Mouse (Mus musculus) granulocyte monocyte progenitor cell, adult 5-6 weeks (primary cell): ENCODE data around the gene Orc1. TPM values are rescaled to one million over a fixed set of nuclear protein-coding genes. Genes with fewer than 3 reads are reported as not detected.

Experiments used
- ATAC-seq: replicated peaks from 2 replicates; pipeline ENCODE4 v1.8.0; 2016; ENCODE audit warnings: mild to moderate bottlenecking, moderate TSS enrichment, inconsistent platforms; ENCODE audit not compliant: poor library complexity, severe bottlenecking
- total RNA-seq, 2 experiments: library from RNA; stranded (forward) in 1 of 2; stranded (reverse) in 1 of 2; fragments of 200-712, 200-1000 nt in 1 of 2; fragments of >200 nt in 1 of 2; fragmentation: Nextera tagmentation in 1 of 2; gene quantifications; 2 replicates each; pipeline ENCODE4 v1.2.3; 2014 to 2017

Gene Orc1
- total RNA-seq, 2 experiments from 2014 or later = 11.0 to 24.6 TPM

- ATAC-seq = no peak
Measured at GRCm38 (mm10) chr4:108633703-108634102, 54.5 kb downstream of the Orc1 start.

- no peak for ATAC-seq
Measured at GRCm38 (mm10) chr4:108634696-108635095, 55.5 kb downstream of the Orc1 start.

GRCm38 (mm10) chr4:108635101-108635500 lies 55.9 kb downstream of the Orc1 start:
- ATAC-seq = no peak

- ATAC-seq = no peak
Measured at GRCm38 (mm10) chr4:108637721-108638120, 58.5 kb downstream of the Orc1 start.

- 0 out of 2 replicates have a peak, but pooled peaks have one; percentile 20 for ATAC-seq
Measured at GRCm38 (mm10) chr4:108638752-108639151, 59.5 kb downstream of the Orc1 start.

- ATAC-seq = no peak
Measured at GRCm38 (mm10) chr4:108664407-108664806, 85.2 kb downstream of the Orc1 start.

Other genes with a start within 250 kb of the Orc1 start
- not detected in 2 replicates for gene Shisal2a, start 196.1 kb upstream of the Orc1 start, total RNA-seq (2014; fragmentation: Nextera tagmentation)
- gene Shisal2a, start 196.1 kb upstream of the Orc1 start, total RNA-seq (2017) = not detected in 2 replicates
- 1.8 and 4.2 TPM in 2 replicates for gene Gpx7, start 172.5 kb upstream of the Orc1 start, total RNA-seq (2014; fragmentation: Nextera tagmentation)
- gene Gpx7, start 172.5 kb upstream of the Orc1 start, total RNA-seq (2017) = 0.30 and 0.46 TPM in 2 replicates
- 77.1 and 98.9 TPM in 2 replicates for gene Tut4, start 120.0 kb upstream of the Orc1 start, total RNA-seq (2014; fragmentation: Nextera tagmentation)
- 24.9 and 25.1 TPM in 2 replicates for gene Tut4, start 120.0 kb upstream of the Orc1 start, total RNA-seq (2017)
- gene Prpf38a, start 87 bp upstream of the Orc1 start, total RNA-seq (2014; fragmentation: Nextera tagmentation) = 50.4 and 78.1 TPM in 2 replicates
- 116 and 137 TPM in 2 replicates for gene Prpf38a, start 87 bp upstream of the Orc1 start, total RNA-seq (2017)
- 23.5 and 29.2 TPM in 2 replicates for gene Cc2d1b, start 40.5 kb downstream of the Orc1 start, total RNA-seq (2014; fragmentation: Nextera tagmentation)
- gene Cc2d1b, start 40.5 kb downstream of the Orc1 start, total RNA-seq (2017) = 65.4 and 86.2 TPM in 2 replicates
- gene 3110021N24Rik, start 140.2 kb downstream of the Orc1 start, total RNA-seq (2014; fragmentation: Nextera tagmentation) = not detected in 2 replicates
- not detected in 2 replicates for gene 3110021N24Rik, start 140.2 kb downstream of the Orc1 start, total RNA-seq (2017)
- gene Zfyve9, start 201.4 kb downstream of the Orc1 start, total RNA-seq (2014; fragmentation: Nextera tagmentation) = 0.11 and 1.3 TPM in 2 replicates
- 0.56 and 1.3 TPM in 2 replicates for gene Zfyve9, start 201.4 kb downstream of the Orc1 start, total RNA-seq (2017)